ENCODE assay signal across 25 mouse cellular contexts in genomic region chr1:21253856-21254255, GRCm38 (mm10). TPM values are rescaled to one million over a fixed set of nuclear protein-coding genes. Genes with fewer than 3 reads are reported as not detected.
"Had no signal": no experiment of that assay in that cellular context is flagged by ENCODE, and none has a peak within 500 bp of the region (broad histone marks: within the 10 kb centered on the region; RNA-seq: fewer than 3 reads in every experiment).

No protein-coding gene starts in this region.

- H3K9me3 ChIP-seq: kidney, embryonic 15.5 days; limb, embryonic 12.5 days; limb, embryonic 15.5 days; liver, embryonic 13.5 days; midbrain, embryonic 12.5 days; midbrain, embryonic 15.5 days; neural tube, embryonic 12.5 days; neural tube, embryonic 15.5 days had no signal

- H3K4me1 ChIP-seq: limb, embryonic 12.5 days; liver, embryonic 13.5 days; midbrain, embryonic 12.5 days; midbrain, embryonic 15.5 days; neural tube, embryonic 12.5 days; neural tube, embryonic 15.5 days had no signal

- ATAC-seq: midbrain, embryonic 15.5 days had no signal

- H3K4me3 ChIP-seq: kidney, embryonic 15.5 days; left cerebral cortex, adult 2 months; limb, embryonic 12.5 days; limb, embryonic 15.5 days; liver, embryonic 13.5 days; midbrain, embryonic 12.5 days; midbrain, embryonic 15.5 days; neural tube, embryonic 12.5 days; neural tube, embryonic 15.5 days had no signal

- H3K4me2 ChIP-seq: kidney, embryonic 15.5 days; limb, embryonic 12.5 days; limb, embryonic 15.5 days; liver, embryonic 13.5 days; midbrain, embryonic 12.5 days; midbrain, embryonic 15.5 days; neural tube, embryonic 12.5 days; neural tube, embryonic 15.5 days had no signal

- H3K36me3 ChIP-seq: kidney, embryonic 15.5 days; limb, embryonic 12.5 days; limb, embryonic 15.5 days; liver, embryonic 13.5 days; midbrain, embryonic 12.5 days; midbrain, embryonic 15.5 days; neural tube, embryonic 12.5 days; neural tube, embryonic 15.5 days had no signal

- H3K27ac ChIP-seq: kidney, embryonic 15.5 days; left cerebral cortex, adult 2 months; limb, embryonic 12.5 days; limb, embryonic 15.5 days; liver, embryonic 13.5 days; midbrain, embryonic 12.5 days; midbrain, embryonic 15.5 days; neural tube, embryonic 12.5 days; neural tube, embryonic 15.5 days; stomach, postnatal 0 days had no signal

- DNase-seq: kidney, adult 8-10 months; kidney, postnatal 10 days; kidney, postnatal 36 days; layer of hippocampus, postnatal 36 days; left cerebral cortex, postnatal 4 days; liver, embryonic 13.5 days; lung, adult 2 months; lung, postnatal 14 days; lung, postnatal 4 days; right cerebral cortex, adult 18-20 months; right cerebral cortex, postnatal 14 days; right cerebral cortex, postnatal 4 days; thymus, adult 2 months; thymus, postnatal 14 days; thymus, postnatal 4 days had no signal

- H3K9ac ChIP-seq: kidney, embryonic 15.5 days; limb, embryonic 12.5 days; limb, embryonic 15.5 days; liver, embryonic 13.5 days; midbrain, embryonic 12.5 days; midbrain, embryonic 15.5 days; neural tube, embryonic 12.5 days; neural tube, embryonic 15.5 days had no signal

- H3K27me3 ChIP-seq: kidney, embryonic 15.5 days; limb, embryonic 12.5 days; limb, embryonic 15.5 days; liver, embryonic 13.5 days; midbrain, embryonic 12.5 days; midbrain, embryonic 15.5 days; neural tube, embryonic 12.5 days; neural tube, embryonic 15.5 days had no signal

RNA-seq across cellular contexts. Expression of gene Gsta3, which starts 13.5 kb away (rescaled TPM):
- total RNA-seq: megakaryocyte-erythroid progenitor cell, adult 5-6 weeks had no signal
